Mouse (Mus musculus): Measurements from ENCODE around the gene Cabcoco1. TPM values are rescaled to one million over a fixed set of nuclear protein-coding genes. Genes with fewer than 3 reads are reported as not detected.

The Cabcoco1 gene
- polyA plus RNA-seq, 1 experiment from 2014 or later: 1.9 TPM

DNA sequence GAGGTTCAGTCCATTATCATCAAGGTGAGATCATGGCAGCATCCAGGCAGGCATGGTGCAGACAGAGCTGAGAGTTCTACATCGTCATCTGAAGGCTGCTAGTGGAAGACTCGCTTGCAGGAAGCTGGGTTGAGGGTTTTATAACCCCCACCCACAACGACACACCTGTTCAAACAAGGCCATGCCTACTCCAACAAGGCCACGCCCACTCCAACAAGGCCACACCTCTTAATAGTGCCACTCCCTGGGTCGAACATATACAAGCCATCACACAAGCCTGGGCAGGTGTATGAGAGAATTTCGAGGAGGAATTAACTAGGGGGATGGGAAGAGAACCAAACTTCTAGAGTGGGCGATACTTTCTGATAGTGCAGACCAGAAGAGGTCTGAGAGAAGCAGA, 153.6 kb downstream of the Cabcoco1 start:
- Histone ChIP-seq H3K36me3 (replicated peaks; ENCODE audit: control insufficient read depth, insufficient read depth) (no peaks in the 10 kb centered on the region), H3K9ac (no peak overlapping the region), H3K4me1 (replicated peaks; ENCODE audit: control insufficient read depth, insufficient read depth, low read length) (no peaks in the 10 kb centered on the region), H3K4me2 (replicated peaks) (no peak overlapping the region), H3K4me3 (replicated peaks; ENCODE audit: low read length) (no peak overlapping the region), H3K27ac (no peak overlapping the region), H3K9me3 (ENCODE audit: control insufficient read depth, low read length) (no peaks in the 10 kb centered on the region), H3K27me3 (ENCODE audit: control insufficient read depth, insufficient read depth, low read length) (no peaks in the 10 kb centered on the region)
- WGBS: 86% methylated on average over 7 of the region's 7 CpGs
- ATAC-seq (ENCODE audit: low FRiP score) (no peak), DNase-seq (ENCODE audit: low spot score) (no peak)

Other genes starting within 250 kb of the Cabcoco1 start
- gene Tmem26, start 181.8 kb upstream of the Cabcoco1 start, polyA plus RNA-seq (2014; fragmentation: Nextera tagmentation; extraction: Ambion mirVana): 8.4 and 8.6 TPM in 2 replicates